Mouse (Mus musculus) neural tube, embryonic 15.5 days (tissue): ENCODE measurements at regions not wholly inside any gene's neighbourhood (a gene's known extent, or its start where the extent isn't known, plus 50 kb on each side); places are given as distances from the start of the nearest gene placed in this dataset.

Experiments used
- ATAC-seq: fragments of 200-750 bp; cut with Nextera tagmentation; 2 replicates; pipeline ENCODE4 v1.8.0; 2017; ENCODE audit warnings: mild to moderate bottlenecking, moderate TSS enrichment, moderate library complexity; ENCODE audit not compliant: low FRiP score
- H3K27ac ChIP-seq: fragments of 300-500 bp; sonication (generic); replicated peaks from 2 replicates; pipeline ENCODE4 v1.5.1; 2015; ENCODE audit warnings: mild to moderate bottlenecking, inconsistent platforms
- H3K27me3 ChIP-seq: fragments of 300-500 bp; sonication (generic); replicated peaks from 2 replicates; pipeline ENCODE4 v1.6.1; 2015; ENCODE audit warnings: inconsistent platforms
- H3K36me3 ChIP-seq: fragments of 300-500 bp; sonication (generic); 2 replicates; pipeline ENCODE4 v1.6.1; 2015; ENCODE audit warnings: inconsistent platforms
- H3K4me1 ChIP-seq: fragments of 300-500 bp; sonication (generic); 2 replicates; pipeline ENCODE4 v1.6.1; 2015; ENCODE audit warnings: inconsistent platforms
- H3K4me2 ChIP-seq: fragments of 300-500 bp; sonication (generic); 2 replicates; pipeline ENCODE4 v1.6.1; 2015; ENCODE audit warnings: inconsistent platforms, mild to moderate bottlenecking, moderate library complexity
- H3K4me3 ChIP-seq: fragments of 300-500 bp; sonication (generic); replicated peaks from 2 replicates; pipeline ENCODE4 v1.5.1; 2015; ENCODE audit warnings: mild to moderate bottlenecking, inconsistent platforms
- H3K9ac ChIP-seq: fragments of 300-500 bp; sonication (generic); replicated peaks from 2 replicates; pipeline ENCODE4 v1.6.1; 2015; ENCODE audit warnings: mild to moderate bottlenecking, inconsistent platforms
- H3K9me3 ChIP-seq: fragments of 300-500 bp; sonication (generic); replicated peaks from 2 replicates; pipeline ENCODE4 v1.6.1; 2016; ENCODE audit warnings: inconsistent platforms
- WGBS: fragments of 180-500 bp; shearing (Covaris S2); methylation state at CpG from one replicate; pipeline ENCODE4 v1.1.7; 2015; ENCODE audit warnings: mixed read lengths; 5-methylcytosine and 5-hydroxymethylcytosine counted together

- WGBS = 7% methylated on average over 21 of the region's 22 CpGs
- Histone ChIP-seq H3K4me2 (peak overlapping the region; percentile 52), H3K9ac (no peak overlapping the region), H3K27me3 (peaks cover 2% of the 10 kb centered on the region; the same call in 1 of the 2 replicates), H3K36me3 (no peaks in the 10 kb centered on the region), H3K9me3 (no peaks in the 10 kb centered on the region), H3K27ac (no peak overlapping the region), H3K4me1 (peaks cover 11% of the 10 kb centered on the region), H3K4me3 (peak overlapping the region; percentile 18)
- no peak for ATAC-seq
These were observed 74.6 kb upstream of the Vrk1 start for GRCm38 (mm10) chr12:105935441-105935880.

- no peak overlapping the region for H3K4me3 ChIP-seq
- no peak overlapping the region for H3K27ac ChIP-seq
- H3K4me1 ChIP-seq = peaks cover 11% of the 10 kb centered on the region
- no peak overlapping the region for H3K9ac ChIP-seq
- no peak overlapping the region for H3K4me2 ChIP-seq
- H3K27me3 ChIP-seq = peaks cover 2% of the 10 kb centered on the region; the same call in 1 of the 2 replicates
- no peaks in the 10 kb centered on the region for H3K36me3 ChIP-seq
- WGBS = 85% methylated on average over 18 of the region's 18 CpGs
- no peak for ATAC-seq
- H3K9me3 ChIP-seq = no peaks in the 10 kb centered on the region
These were observed 73.1 kb upstream of the Vrk1 start for GRCm38 (mm10) chr12:105936812-105937530.

GRCm38 (mm10) chr12:105942136-105943076 lies 67.6 kb upstream of the Vrk1 start:
- 80% methylated on average over 20 of the region's 20 CpGs for WGBS
- Histone ChIP-seq H3K36me3 (no peaks in the 10 kb centered on the region), H3K4me1 (no peaks in the 10 kb centered on the region), H3K9me3 (no peaks in the 10 kb centered on the region), H3K4me3 (no peak overlapping the region), H3K9ac (no peak overlapping the region), H3K27ac (no peak overlapping the region), H3K27me3 (no peaks in the 10 kb centered on the region; the same call in 1 of the 2 replicates), H3K4me2 (no peak overlapping the region)
- no peak for ATAC-seq

- Histone ChIP-seq H3K4me1 (no peaks in the 10 kb centered on the region), H3K4me3 (no peak overlapping the region), H3K27ac (no peak overlapping the region), H3K36me3 (no peaks in the 10 kb centered on the region), H3K9ac (no peak overlapping the region), H3K27me3 (no peaks in the 10 kb centered on the region), H3K9me3 (no peaks in the 10 kb centered on the region), H3K4me2 (no peak overlapping the region)
- 88% methylated on average over 8 of the region's 8 CpGs for WGBS
- ATAC-seq = no peak
These were observed 67.0 kb upstream of the Vrk1 start for GRCm38 (mm10) chr12:105943077-105943433.

GRCm38 (mm10) chr12:105947332-105947731 lies 62.7 kb upstream of the Vrk1 start:
- no peak for ATAC-seq
- Histone ChIP-seq H3K9me3 (no peaks in the 10 kb centered on the region), H3K9ac (no peak overlapping the region)

GRCm38 (mm10) chr12:105948322-105948721 lies 61.7 kb upstream of the Vrk1 start:
- ATAC-seq = no peak
- WGBS = 88% methylated on average over 2 of the region's 2 CpGs
- H3K4me3 ChIP-seq = no peak overlapping the region
- H3K27me3 ChIP-seq = no peaks in the 10 kb centered on the region
- no peak overlapping the region for H3K9ac ChIP-seq
- H3K9me3 ChIP-seq = no peaks in the 10 kb centered on the region
- H3K4me2 ChIP-seq = no peak overlapping the region
- H3K4me1 ChIP-seq = no peaks in the 10 kb centered on the region
- H3K36me3 ChIP-seq = no peaks in the 10 kb centered on the region
- no peak overlapping the region for H3K27ac ChIP-seq

More at GRCm38 (mm10) chr12:105947332-105947731, 62.7 kb upstream of the Vrk1 start:
- Histone ChIP-seq H3K27ac (no peak overlapping the region), H3K4me2 (no peak overlapping the region), H3K4me1 (no peaks in the 10 kb centered on the region), H3K4me3 (no peak overlapping the region), H3K27me3 (no peaks in the 10 kb centered on the region), H3K36me3 (no peaks in the 10 kb centered on the region)
- 64% methylated on average over 5 of the region's 5 CpGs for WGBS

GRCm38 (mm10) chr12:105955764-105956290 lies 54.2 kb upstream of the Vrk1 start:
- Histone ChIP-seq H3K4me3 (no peak overlapping the region), H3K4me1 (peaks cover 19% of the 10 kb centered on the region), H3K27me3 (no peaks in the 10 kb centered on the region), H3K9me3 (no peaks in the 10 kb centered on the region), H3K4me2 (no peak overlapping the region), H3K36me3 (no peaks in the 10 kb centered on the region), H3K27ac (no peak overlapping the region), H3K9ac (no peak overlapping the region)
- no peak; the same call in 1 of the 2 replicates for ATAC-seq
- 33% methylated on average over 1 of the region's 1 CpGs for WGBS

- 28% methylated on average over 7 of the region's 7 CpGs for WGBS
- ATAC-seq = no peak
These were observed 50.3 kb upstream of the Vrk1 start for GRCm38 (mm10) chr12:105959756-105960155.

More at GRCm38 (mm10) chr12:105959756-105960155, 50.3 kb upstream of the Vrk1 start:
- H3K4me3 ChIP-seq = no peak overlapping the region
- no peak overlapping the region for H3K9ac ChIP-seq
- no peak overlapping the region for H3K27ac ChIP-seq
- no peak overlapping the region for H3K4me2 ChIP-seq
- no peaks in the 10 kb centered on the region for H3K9me3 ChIP-seq
- peaks cover 45% of the 10 kb centered on the region for H3K4me1 ChIP-seq
- H3K27me3 ChIP-seq = no peaks in the 10 kb centered on the region
- no peaks in the 10 kb centered on the region for H3K36me3 ChIP-seq
